Mouse (Mus musculus): ENCODE data around the gene Pank4. TPM values are rescaled to one million over a fixed set of nuclear protein-coding genes. Genes with fewer than 3 reads are reported as not detected.

Gene Pank4
- polyA plus RNA-seq, 1 experiment, result 22.2 TPM

- Histone ChIP-seq H3K79me3 (ENCODE audit: low read depth) (no peaks in the 10 kb centered on the region), H3K4me3 (ENCODE audit: insufficient read depth, poor library complexity, severe bottlenecking) (no peak overlapping the region), H3K27me3 (ENCODE audit: control insufficient read depth, insufficient read depth, insufficient read length) (peaks cover 84% of the 10 kb centered on the region), H3ac (ENCODE audit: control insufficient read depth, insufficient read length, low read depth) (no peak overlapping the region), H3K79me2 (ENCODE audit: control insufficient read depth, insufficient read depth) (no peaks in the 10 kb centered on the region), H3K36me3 (ENCODE audit: control insufficient read depth, insufficient read depth) (no peaks in the 10 kb centered on the region)
- TF ChIP-seq MAX (IDR thresholded peaks at IDR 0.05) (no peak), USF1 (IDR thresholded peaks at IDR 0.05; ENCODE audit: low read depth) (no peak), CEBPB (IDR thresholded peaks at IDR 0.05; ENCODE audit: low read depth) (no peak), MYOG (IDR thresholded peaks at IDR 0.05; ENCODE audit: control insufficient read depth, extremely low read depth, insufficient read length) (no peak), MYOD1 (IDR thresholded peaks at IDR 0.05; ENCODE audit: control insufficient read depth, insufficient read length, low read depth) (no peak), FOSL1 (IDR thresholded peaks at IDR 0.05; ENCODE audit: insufficient read depth, low read length, poor library complexity, severe bottlenecking) (no peak), CTCF (IDR thresholded peaks at IDR 0.05; ENCODE audit: control insufficient read depth, insufficient read depth, insufficient read length) (no peak)
These were observed 47.5 kb downstream of the Pank4 start for GRCm38 (mm10) chr4:155011312-155012025.

GRCm38 (mm10) chr4:155012115-155012514 is 48.2 kb downstream of the Pank4 start:
- no peaks in the 10 kb centered on the region for H3K79me3 ChIP-seq (ENCODE audit: low read depth)
- TF ChIP-seq CEBPB (IDR thresholded peaks at IDR 0.05; ENCODE audit: low read depth), result no peak
- no peak for TF ChIP-seq MAX (IDR thresholded peaks at IDR 0.05)
- no peak for TF ChIP-seq USF1 (IDR thresholded peaks at IDR 0.05; ENCODE audit: low read depth)
- TF ChIP-seq MYOD1 (IDR thresholded peaks at IDR 0.05; ENCODE audit: control insufficient read depth, insufficient read length, low read depth), result no peak
- TF ChIP-seq CTCF (IDR thresholded peaks at IDR 0.05; ENCODE audit: control insufficient read depth, insufficient read depth, insufficient read length), result no peak
- TF ChIP-seq FOSL1 (IDR thresholded peaks at IDR 0.05; ENCODE audit: insufficient read depth, low read length, poor library complexity, severe bottlenecking), result no peak
- no peak for TF ChIP-seq MYOG (IDR thresholded peaks at IDR 0.05; ENCODE audit: control insufficient read depth, extremely low read depth, insufficient read length)
- H3K79me2 ChIP-seq (ENCODE audit: control insufficient read depth, insufficient read depth), result no peaks in the 10 kb centered on the region
- H3K27me3 ChIP-seq (ENCODE audit: control insufficient read depth, insufficient read depth, insufficient read length), result peaks cover 83% of the 10 kb centered on the region
- no peaks in the 10 kb centered on the region for H3K36me3 ChIP-seq (ENCODE audit: control insufficient read depth, insufficient read depth)
- no peak overlapping the region for H3K4me3 ChIP-seq (ENCODE audit: insufficient read depth, poor library complexity, severe bottlenecking)
- H3ac ChIP-seq (ENCODE audit: control insufficient read depth, insufficient read length, low read depth), result no peak overlapping the region

- no peak overlapping the region for H3K4me3 ChIP-seq (ENCODE audit: insufficient read depth, poor library complexity, severe bottlenecking)
These were observed 48.9 kb downstream of the Pank4 start for GRCm38 (mm10) chr4:155012788-155013187.

GRCm38 (mm10) chr4:155014244-155014643 is 50.3 kb downstream of the Pank4 start:
- H3K27me3 ChIP-seq (ENCODE audit: control insufficient read depth, insufficient read depth, insufficient read length), result peaks cover 71% of the 10 kb centered on the region
- TF ChIP-seq USF1 (IDR thresholded peaks at IDR 0.05; ENCODE audit: low read depth) (no peak), CTCF (IDR thresholded peaks at IDR 0.05; ENCODE audit: control insufficient read depth, insufficient read depth, insufficient read length) (no peak), CEBPB (IDR thresholded peaks at IDR 0.05; ENCODE audit: low read depth) (no peak), MYOD1 (IDR thresholded peaks at IDR 0.05; ENCODE audit: control insufficient read depth, insufficient read length, low read depth) (no peak), FOSL1 (IDR thresholded peaks at IDR 0.05; ENCODE audit: insufficient read depth, low read length, poor library complexity, severe bottlenecking) (no peak), MYOG (IDR thresholded peaks at IDR 0.05; ENCODE audit: control insufficient read depth, extremely low read depth, insufficient read length) (no peak)
- no peaks in the 10 kb centered on the region for H3K79me2 ChIP-seq (ENCODE audit: control insufficient read depth, insufficient read depth)
- no peak overlapping the region for H3K4me3 ChIP-seq (ENCODE audit: insufficient read depth, poor library complexity, severe bottlenecking)
- H3K79me3 ChIP-seq (ENCODE audit: low read depth), result no peaks in the 10 kb centered on the region
- H3K36me3 ChIP-seq (ENCODE audit: control insufficient read depth, insufficient read depth), result no peaks in the 10 kb centered on the region
- no peak overlapping the region for H3ac ChIP-seq (ENCODE audit: control insufficient read depth, insufficient read length, low read depth)

More at GRCm38 (mm10) chr4:155012788-155013187, 48.9 kb downstream of the Pank4 start:
- Histone ChIP-seq H3K27me3 (ENCODE audit: control insufficient read depth, insufficient read depth, insufficient read length) (peaks cover 83% of the 10 kb centered on the region), H3ac (ENCODE audit: control insufficient read depth, insufficient read length, low read depth) (no peak overlapping the region), H3K36me3 (ENCODE audit: control insufficient read depth, insufficient read depth) (no peaks in the 10 kb centered on the region), H3K79me2 (ENCODE audit: control insufficient read depth, insufficient read depth) (no peaks in the 10 kb centered on the region), H3K79me3 (ENCODE audit: low read depth) (no peaks in the 10 kb centered on the region)
- TF ChIP-seq MYOD1 (IDR thresholded peaks at IDR 0.05; ENCODE audit: control insufficient read depth, insufficient read length, low read depth) (no peak), CTCF (IDR thresholded peaks at IDR 0.05; ENCODE audit: control insufficient read depth, insufficient read depth, insufficient read length) (peak; percentile 39)

GRCm38 (mm10) chr4:155014791-155015190 is 50.9 kb downstream of the Pank4 start:
- no peak overlapping the region for H3ac ChIP-seq (ENCODE audit: control insufficient read depth, insufficient read length, low read depth)
- no peak overlapping the region for H3K4me3 ChIP-seq (ENCODE audit: insufficient read depth, poor library complexity, severe bottlenecking)
- no peaks in the 10 kb centered on the region for H3K79me2 ChIP-seq (ENCODE audit: control insufficient read depth, insufficient read depth)
- no peak for TF ChIP-seq MAX (IDR thresholded peaks at IDR 0.05)
- TF ChIP-seq CEBPB (IDR thresholded peaks at IDR 0.05; ENCODE audit: low read depth), result no peak
- TF ChIP-seq FOSL1 (IDR thresholded peaks at IDR 0.05; ENCODE audit: insufficient read depth, low read length, poor library complexity, severe bottlenecking), result no peak
- no peaks in the 10 kb centered on the region for H3K36me3 ChIP-seq (ENCODE audit: control insufficient read depth, insufficient read depth)
- H3K27me3 ChIP-seq (ENCODE audit: control insufficient read depth, insufficient read depth, insufficient read length), result peaks cover 65% of the 10 kb centered on the region
- no peaks in the 10 kb centered on the region for H3K79me3 ChIP-seq (ENCODE audit: low read depth)

- Histone ChIP-seq H3K36me3 (ENCODE audit: control insufficient read depth, insufficient read depth) (no peaks in the 10 kb centered on the region), H3K27me3 (ENCODE audit: control insufficient read depth, insufficient read depth, insufficient read length) (peaks cover 59% of the 10 kb centered on the region), H3K79me3 (ENCODE audit: low read depth) (no peaks in the 10 kb centered on the region), H3K79me2 (ENCODE audit: control insufficient read depth, insufficient read depth) (no peaks in the 10 kb centered on the region), H3K4me3 (ENCODE audit: insufficient read depth, poor library complexity, severe bottlenecking) (no peak overlapping the region), H3ac (ENCODE audit: control insufficient read depth, insufficient read length, low read depth) (no peak overlapping the region)
- TF ChIP-seq MYOG (IDR thresholded peaks at IDR 0.05; ENCODE audit: control insufficient read depth, extremely low read depth, insufficient read length) (no peak), MYOD1 (IDR thresholded peaks at IDR 0.05; ENCODE audit: control insufficient read depth, insufficient read length, low read depth) (no peak), CTCF (IDR thresholded peaks at IDR 0.05; ENCODE audit: control insufficient read depth, insufficient read depth, insufficient read length) (no peak), MAX (IDR thresholded peaks at IDR 0.05) (no peak), CEBPB (IDR thresholded peaks at IDR 0.05; ENCODE audit: low read depth) (no peak), FOSL1 (IDR thresholded peaks at IDR 0.05; ENCODE audit: insufficient read depth, low read length, poor library complexity, severe bottlenecking) (no peak), USF1 (IDR thresholded peaks at IDR 0.05; ENCODE audit: low read depth) (no peak)
These were observed 51.6 kb downstream of the Pank4 start for GRCm38 (mm10) chr4:155015550-155015949.
